Mouse (Mus musculus) kidney, postnatal 4 days (tissue): ENCODE measurements at regions not wholly inside any gene's neighbourhood (a gene's known extent, or its start where the extent isn't known, plus 50 kb on each side); places are given as distances from the start of the nearest gene placed in this dataset.

Source experiments
- DNase-seq, 2 experiments: peaks; one replicate each; pipeline ENCODE4 v3.0.0; 2021; ENCODE audit warnings: mixed read lengths in 2 of 2

DNA sequence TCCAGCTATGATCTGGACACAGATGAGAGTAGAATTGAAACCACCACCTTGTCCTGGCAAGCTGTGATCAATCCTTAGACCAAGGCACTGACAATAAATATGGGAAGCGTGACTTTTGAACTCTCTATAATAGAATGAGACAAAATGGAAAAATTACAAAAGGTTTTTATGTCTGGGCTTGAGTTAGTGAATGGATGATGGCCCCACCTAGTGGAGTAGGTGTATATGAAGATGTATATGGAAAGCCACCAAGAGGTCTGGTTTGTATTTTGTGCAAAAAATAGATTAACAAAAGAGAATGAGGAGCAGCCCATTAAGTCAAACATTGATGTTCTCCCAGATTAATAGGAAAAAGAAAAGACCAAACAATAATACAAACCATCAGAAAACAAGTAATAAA lies 172.5 kb downstream of the Tacr3 start:
- DNase-seq, result no peak

DNA sequence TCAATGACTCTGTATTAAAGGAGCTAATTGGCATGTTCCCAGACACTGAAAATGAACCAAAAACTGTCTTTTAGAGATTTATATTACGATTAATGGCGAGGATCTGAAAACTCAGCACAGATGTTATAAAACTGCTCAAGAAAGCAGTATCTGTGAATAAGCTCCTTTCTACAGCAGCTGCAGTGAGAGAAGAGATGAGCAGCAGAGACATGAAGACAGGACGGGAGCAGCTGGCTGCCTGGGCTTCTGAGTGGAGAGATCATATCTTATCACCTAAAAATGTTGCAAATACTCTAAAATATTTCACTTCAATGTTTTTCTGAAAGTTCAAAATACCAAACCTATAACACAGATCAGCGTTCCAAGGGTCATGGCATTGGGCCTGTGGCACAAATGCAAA lies 187.0 kb downstream of the Tacr3 start:
- no peak for DNase-seq

DNA sequence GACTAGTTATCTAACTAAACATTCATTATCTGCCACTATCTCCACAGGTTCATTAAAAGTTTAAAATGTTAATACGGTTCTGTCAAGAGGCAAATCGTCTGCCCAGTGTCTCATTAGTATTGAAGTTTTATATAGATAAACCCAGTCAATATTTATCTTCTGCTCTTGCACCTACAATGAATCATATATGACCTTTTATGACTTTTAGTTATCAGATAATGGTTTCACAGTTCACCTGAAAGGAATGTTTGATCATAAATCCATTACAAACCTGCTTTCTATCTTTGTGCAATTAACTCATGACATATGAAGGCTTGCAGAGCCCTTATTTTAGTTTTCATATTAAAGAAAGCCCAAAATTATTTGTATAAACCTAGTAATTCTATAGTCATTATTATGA lies 188.0 kb upstream of the Cenpe start:
- DNase-seq, result no peak

GRCm38 (mm10) chr3:135024799-135025198 lies 187.5 kb upstream of the Cenpe start:
- DNase-seq, result no peak

DNA sequence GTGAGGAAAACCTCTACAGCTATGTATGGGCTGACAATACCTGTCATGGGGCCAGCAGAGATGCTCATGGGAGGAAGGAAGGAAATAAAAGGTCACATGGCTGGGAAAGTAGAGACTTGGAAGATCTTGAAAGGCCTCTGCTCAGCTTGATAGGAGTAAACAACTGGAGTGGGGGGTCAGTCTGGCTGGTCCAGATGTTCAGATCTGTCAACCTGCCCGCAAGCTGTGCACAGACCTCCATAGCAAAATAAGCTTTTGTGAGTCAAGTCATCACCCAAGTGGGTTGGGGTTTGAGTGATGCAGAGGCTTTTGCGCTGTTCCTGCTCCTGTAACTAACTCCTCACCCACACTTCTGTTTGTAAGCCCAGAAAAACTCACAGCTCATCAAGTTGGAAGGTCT lies 179.9 kb upstream of the Cenpe start:
- DNase-seq, result no peak

GRCm38 (mm10) chr3:135037383-135037782 lies 175.0 kb upstream of the Cenpe start:
- DNase-seq, result no peak

- DNase-seq, result peak; percentile 52 to 53
Measured at GRCm38 (mm10) chr3:135042195-135042594, 170.1 kb upstream of the Cenpe start.

DNA sequence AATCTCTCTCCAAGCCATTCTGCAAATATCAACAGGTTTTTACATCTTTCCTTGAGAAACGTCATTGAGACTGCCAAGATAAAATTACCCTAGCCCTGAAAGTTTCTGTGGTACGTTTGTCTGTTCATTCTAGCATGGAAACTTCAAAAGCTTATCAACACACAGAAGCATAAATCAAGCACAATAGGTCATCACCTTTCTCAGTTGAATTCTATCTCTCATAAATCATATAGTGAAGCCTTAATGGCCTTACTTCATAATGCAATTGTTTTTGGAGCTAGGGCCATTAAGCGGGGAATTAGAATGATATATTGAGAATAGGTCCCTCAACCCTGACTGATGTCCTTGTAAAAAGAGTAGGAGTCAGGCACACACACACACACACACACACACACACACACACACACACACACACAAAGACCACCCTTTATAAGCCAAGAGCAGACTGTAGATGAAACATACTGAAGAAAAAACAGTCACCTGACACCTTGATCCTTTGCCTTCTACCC lies 166.5 kb upstream of the Cenpe start:
- DNase-seq, result no peak

- no peak for DNase-seq
Measured at GRCm38 (mm10) chr3:135091487-135091886, 120.8 kb upstream of the Cenpe start.

DNA sequence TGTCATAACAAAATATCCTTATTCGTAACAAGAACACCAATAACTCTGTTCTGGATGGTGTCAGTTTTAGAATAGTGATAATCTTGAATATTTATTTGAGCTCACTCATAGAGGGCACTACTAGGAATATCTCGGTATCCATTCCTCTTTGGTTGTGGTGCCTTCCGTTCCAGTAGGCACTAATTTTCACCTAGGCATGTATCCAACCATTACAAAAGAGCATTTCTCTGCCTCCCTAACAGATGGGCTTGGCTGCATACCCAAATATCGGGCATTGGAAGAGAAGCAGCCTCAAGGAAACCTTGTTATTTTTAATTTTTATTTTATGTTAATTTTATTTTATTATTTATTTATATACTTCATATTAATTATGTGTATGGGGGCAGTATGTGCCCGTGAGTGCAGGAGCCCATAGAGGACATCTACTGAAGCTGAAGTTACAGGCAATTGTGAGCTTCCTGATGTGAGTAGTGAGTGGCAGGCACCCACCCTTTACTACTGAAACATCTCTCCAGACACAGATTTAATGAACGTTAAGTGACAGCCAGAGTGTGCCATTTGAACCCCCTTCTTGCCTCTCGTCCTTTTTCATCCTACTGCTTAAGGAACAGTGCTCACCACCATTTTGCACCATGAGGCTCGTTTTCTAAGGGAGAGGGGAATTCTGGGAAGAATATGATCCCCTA lies 111.3 kb upstream of the Cenpe start:
- DNase-seq, result no peak
